Mouse (Mus musculus) kidney, postnatal 10 days (tissue): Measurements from ENCODE around the gene Nrap.

ENCODE experiments used
- DNase-seq: peaks from one replicate; pipeline ENCODE4 v3.0.0; 2021; ENCODE audit warnings: mixed read lengths

The Nrap gene

GRCm38 (mm10) chr19:56396227-56396626, 6.4 kb upstream of the Nrap start:
- no peak for DNase-seq

GRCm38 (mm10) chr19:56395183-56395935, 5.5 kb upstream of the Nrap start:
- DNase-seq: no peak

- no peak for DNase-seq
These were observed 3.6 kb upstream of the Nrap start for GRCm38 (mm10) chr19:56393311-56393866.

- DNase-seq: no peak
These were observed 1.6 kb upstream of the Nrap start for GRCm38 (mm10) chr19:56391307-56392046.

GRCm38 (mm10) chr19:56389176-56389575, 661 bp downstream of the Nrap start:
- no peak for DNase-seq

GRCm38 (mm10) chr19:56387726-56388302, 2.0 kb downstream of the Nrap start:
- no peak for DNase-seq

GRCm38 (mm10) chr19:56386095-56386494, 3.7 kb downstream of the Nrap start:
- DNase-seq: no peak

GRCm38 (mm10) chr19:56385546-56385945, 4.3 kb downstream of the Nrap start:
- DNase-seq: no peak

- no peak for DNase-seq
These were observed 8.4 kb downstream of the Nrap start for GRCm38 (mm10) chr19:56381407-56381806.

GRCm38 (mm10) chr19:56380341-56380740, 9.5 kb downstream of the Nrap start:
- DNase-seq: no peak

GRCm38 (mm10) chr19:56378554-56379172, 11.2 kb downstream of the Nrap start:
- DNase-seq: no peak

GRCm38 (mm10) chr19:56378007-56378406, 11.8 kb downstream of the Nrap start:
- no peak for DNase-seq

GRCm38 (mm10) chr19:56374011-56374410, 15.8 kb downstream of the Nrap start:
- DNase-seq: no peak

GRCm38 (mm10) chr19:56373246-56373645, 16.6 kb downstream of the Nrap start:
- no peak for DNase-seq

GRCm38 (mm10) chr19:56372226-56372625, 17.6 kb downstream of the Nrap start:
- no peak for DNase-seq

GRCm38 (mm10) chr19:56370389-56371150, 19.3 kb downstream of the Nrap start:
- no peak for DNase-seq

GRCm38 (mm10) chr19:56368912-56369311, 20.9 kb downstream of the Nrap start:
- DNase-seq: no peak

GRCm38 (mm10) chr19:56367778-56368177, 22.1 kb downstream of the Nrap start:
- no peak for DNase-seq

GRCm38 (mm10) chr19:56366625-56367024, 23.2 kb downstream of the Nrap start:
- DNase-seq: no peak

- DNase-seq: no peak
These were observed 23.7 kb downstream of the Nrap start for GRCm38 (mm10) chr19:56366168-56366567.

- DNase-seq: no peak
These were observed 25.3 kb downstream of the Nrap start for GRCm38 (mm10) chr19:56364563-56364962.

GRCm38 (mm10) chr19:56363721-56364460, 25.9 kb downstream of the Nrap start:
- peak; percentile 57 for DNase-seq
